Mouse (Mus musculus): Measurements from ENCODE around the gene Hist1h2ab.
"Not testable (repeated sequence)": the region's sequence is repeated elsewhere in the genome, so short reads cannot be mapped to it uniquely, and the experiment has no call there.

The Hist1h2ab gene

DNA sequence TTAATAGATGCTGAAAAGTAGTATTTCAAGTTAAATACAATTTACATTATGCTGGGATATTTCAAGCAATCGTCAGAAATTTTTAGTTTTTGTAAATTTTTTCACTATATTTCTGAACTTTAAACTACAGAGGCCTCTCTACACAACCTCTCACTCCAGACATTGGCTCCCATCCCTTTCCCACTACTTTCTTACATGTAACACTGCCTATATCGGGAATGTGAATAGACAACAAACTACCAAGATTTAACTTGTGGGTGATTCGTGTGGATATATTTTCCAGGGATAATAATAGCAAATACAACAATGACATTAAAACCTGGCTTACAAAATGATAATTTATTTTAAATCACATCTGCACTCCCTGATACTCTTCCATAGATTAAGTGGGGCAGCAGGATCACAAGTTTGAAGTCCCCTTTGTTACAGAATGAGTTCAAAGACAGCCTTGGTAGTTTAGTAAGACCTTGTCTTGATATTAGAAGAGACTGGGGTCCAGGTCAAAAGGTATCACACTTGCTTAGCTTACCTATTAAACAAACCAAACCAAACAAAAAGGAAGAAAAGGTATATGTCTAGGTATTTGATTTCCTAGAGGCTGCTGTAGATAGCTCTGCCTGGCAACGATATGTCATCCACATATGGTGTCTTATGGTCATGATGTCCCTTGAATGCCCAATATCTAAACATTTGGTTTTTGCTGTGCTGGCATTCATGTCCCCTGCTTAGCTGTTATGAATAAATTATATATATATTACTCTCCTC, 2.6 kb downstream of the Hist1h2ab start:
- no peak for DNase-seq (ENCODE audit: low spot score in 2 of 2)

DNA sequence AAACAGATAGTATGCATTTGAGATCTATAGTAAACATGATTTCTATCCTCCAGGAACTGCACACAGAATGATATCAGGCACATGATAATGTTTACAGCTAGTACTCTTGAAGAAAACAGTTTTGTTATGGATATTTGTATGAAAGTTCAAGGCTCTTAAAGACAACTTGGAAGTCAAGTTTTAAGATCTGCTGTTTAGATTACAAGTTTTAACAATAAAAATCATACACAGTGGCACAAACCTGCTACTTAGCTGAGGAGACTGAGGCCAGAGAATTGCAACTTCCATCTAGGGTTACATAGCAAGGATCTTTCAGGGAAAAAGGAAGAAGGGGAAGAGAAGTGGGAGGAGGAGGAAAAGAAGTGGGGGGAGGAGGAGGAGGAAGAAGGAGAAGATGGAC, 4.1 kb downstream of the Hist1h2ab start:
- no peak for DNase-seq (ENCODE audit: low spot score in 2 of 2)

DNA sequence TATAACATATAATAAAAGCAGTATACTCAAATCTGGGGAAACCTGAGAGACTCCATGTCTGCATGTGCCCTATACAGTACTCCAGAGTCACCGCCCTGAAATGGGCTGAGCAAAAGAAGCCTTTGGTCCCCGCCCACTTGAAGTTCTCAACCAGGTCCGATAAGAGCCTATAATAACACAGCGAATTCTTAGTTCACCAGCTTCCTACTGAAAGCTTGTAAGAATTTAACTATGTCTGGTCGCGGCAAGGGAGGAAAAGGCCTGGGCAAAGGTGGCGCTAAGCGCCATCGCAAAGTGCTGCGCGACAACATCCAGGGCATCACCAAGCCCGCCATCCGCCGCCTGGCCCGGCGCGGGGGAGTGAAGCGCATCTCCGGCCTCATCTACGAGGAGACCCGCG, 5.9 kb downstream of the Hist1h2ab start, which contains the start of gene Hist1h4b:
Gene Hist1h4b (plus strand): TSS at position 224 of the 400 bp plus-strand sequence.
- DNase-seq (ENCODE audit: low spot score in 2 of 2) = peak; percentile 82 to 89

DNA sequence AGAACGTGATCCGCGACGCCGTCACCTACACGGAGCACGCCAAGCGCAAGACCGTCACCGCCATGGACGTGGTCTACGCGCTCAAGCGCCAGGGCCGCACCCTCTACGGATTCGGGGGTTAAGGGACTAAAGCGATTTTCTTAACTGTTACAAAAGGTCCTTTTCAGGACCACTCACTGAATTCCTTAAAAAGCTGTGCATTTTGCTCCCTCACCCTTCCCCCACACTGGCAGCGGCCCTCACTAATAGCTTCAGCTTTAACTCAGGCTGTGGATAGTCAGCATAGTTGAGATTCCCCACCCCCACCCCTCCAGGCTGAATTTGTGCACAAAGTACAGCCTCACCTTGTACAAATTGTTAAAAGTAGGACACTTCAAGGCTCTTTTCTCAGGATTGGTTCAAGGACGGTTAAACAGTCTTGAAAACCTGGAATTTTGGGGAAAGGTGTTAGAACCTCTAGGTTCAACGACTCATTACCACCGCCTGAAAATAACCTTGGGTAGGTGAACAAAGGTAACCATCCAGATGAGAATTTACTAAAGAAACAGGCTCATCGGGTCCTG, 6.4 kb downstream of the Hist1h2ab start:
- no peak for DNase-seq (ENCODE audit: low spot score in 2 of 2)

DNA sequence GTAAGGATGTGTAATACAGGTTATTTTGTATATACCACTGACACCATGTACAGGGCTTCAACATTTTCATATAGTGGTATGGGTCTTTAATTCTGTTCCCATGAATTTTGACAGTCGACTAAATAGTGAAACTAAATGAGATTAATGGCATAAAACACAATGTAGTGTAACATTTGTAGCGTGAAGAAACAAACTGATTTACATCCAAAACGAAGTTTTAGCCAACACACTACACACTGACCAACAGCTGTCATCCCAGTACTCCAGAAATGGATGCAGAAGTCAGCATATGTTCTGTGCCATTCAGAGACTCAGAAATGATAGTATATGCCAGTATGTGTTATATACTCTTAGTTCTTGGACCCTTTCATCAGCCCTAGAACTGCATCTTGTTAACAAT, 7.0 kb downstream of the Hist1h2ab start:
- DNase-seq (ENCODE audit: low spot score in 2 of 2) = no peak

DNA sequence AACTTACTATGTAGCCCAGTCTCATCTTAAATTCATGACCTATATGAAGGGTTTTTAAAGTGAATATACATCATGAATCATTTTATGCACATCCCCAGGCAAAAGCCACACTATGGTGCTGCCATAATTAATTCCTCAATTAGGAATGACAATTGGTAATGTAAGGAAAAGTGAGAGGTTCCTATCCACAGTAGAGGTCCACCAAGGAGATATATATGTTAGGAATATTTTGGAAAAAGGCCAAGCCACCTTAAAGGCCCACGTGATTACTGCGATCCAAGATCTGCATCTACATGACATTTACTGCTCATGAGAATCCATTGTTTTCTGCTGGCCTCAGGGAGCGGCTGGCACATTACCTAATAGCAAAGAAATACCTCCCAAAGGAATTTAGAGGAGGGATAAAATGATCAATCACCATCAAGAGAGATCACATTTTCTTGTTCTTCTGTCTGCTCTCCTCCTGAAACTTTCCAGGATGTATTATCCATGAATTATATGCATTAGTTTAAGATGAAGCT, 8.4 kb downstream of the Hist1h2ab start:
- no peak for DNase-seq (ENCODE audit: low spot score in 2 of 2)

DNA sequence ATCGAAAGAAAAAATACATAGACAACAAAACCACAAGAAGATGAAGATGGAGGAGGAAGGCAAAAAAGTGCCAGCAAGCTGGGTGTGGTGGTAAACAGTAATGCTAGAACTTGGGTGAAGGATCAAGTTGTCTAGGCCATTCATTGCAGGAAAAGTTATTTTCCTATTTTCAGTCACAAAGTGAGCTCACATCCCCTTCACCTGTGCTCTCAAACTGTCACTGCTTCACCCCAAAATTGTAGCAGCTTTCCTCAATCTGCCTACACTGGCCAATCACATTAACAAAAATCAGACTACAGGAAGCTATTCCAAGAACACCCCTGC, 9.0 kb downstream of the Hist1h2ab start:
- peak in 1 of 2 experiments; percentile 17 for DNase-seq (ENCODE audit: low spot score in 2 of 2)

DNA sequence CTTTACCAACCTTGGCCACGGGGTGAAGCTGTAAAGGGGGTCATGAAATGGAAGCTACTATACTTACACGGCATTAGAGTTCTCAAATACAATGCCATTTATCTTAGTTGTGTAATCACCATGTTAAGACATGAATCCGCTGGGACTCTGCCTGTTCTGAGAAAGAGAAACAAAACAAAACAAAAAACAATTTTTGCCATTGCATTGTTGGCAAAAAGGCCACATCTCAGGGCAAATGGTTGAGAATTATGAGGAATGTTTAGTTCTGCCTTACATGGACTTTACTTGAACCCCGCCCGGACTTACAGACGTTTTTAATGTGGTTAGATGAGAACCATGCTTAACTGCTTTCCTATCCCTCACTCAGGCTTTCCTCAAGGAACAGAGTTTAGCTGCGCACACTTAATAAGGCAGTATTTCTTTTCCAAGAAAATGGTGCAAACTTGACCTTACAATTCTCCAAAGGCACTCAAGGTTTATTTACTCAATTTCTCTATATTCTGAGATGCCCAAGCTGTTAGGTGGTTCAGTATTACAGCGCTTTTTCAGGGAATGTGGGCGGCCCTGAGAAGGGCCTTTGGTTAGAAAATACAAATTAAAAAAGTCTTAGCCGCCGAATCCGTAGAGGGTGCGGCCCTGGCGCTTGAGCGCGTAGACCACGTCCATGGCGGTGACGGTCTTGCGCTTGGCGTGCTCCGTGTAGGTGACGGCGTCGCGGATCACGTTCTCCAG, 9.5 kb downstream of the Hist1h2ab start:
- DNase-seq (ENCODE audit: low spot score in 2 of 2) = peak in 1 of 2 experiments; percentile 37

DNA sequence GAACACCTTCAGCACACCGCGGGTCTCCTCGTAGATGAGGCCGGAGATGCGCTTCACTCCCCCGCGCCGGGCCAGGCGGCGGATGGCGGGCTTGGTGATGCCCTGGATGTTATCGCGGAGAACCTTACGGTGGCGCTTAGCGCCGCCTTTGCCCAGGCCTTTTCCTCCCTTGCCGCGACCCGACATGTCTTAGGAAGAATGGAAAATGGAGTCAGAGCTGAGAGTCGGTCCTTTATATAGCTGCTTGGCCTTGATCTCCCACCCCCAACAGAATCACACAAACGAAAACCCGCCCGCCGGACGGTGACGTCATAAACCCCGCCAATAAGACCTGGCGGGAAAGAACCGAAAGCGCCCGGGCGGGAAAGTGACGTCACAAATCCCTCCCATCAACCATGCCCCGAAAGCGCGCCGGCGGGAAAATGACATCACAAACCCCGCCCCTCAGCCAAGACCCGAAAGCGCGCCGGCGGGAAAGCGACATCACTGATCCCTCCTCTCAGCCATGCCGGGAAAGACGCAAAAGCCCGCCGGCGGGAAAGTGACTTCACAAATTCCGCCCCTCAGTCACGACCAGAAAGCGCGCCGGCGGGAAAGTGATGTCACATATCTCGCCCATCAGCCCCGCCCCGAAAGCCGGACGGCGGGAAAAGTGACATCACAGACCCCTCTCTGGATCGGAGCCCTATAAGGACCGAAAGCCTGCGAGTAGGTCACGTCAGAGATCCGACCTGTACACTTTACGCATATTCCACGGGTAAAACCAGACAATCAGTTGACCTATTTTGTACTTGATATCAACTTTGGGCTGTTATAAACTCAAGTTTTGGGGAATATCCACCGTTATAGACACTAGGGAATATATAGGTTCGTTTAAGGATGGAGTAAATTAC, 10.3 kb downstream of the Hist1h2ab start, which contains the start of gene Hist1h4a:
Gene Hist1h4a (minus strand): TSS at position 259 of the 893 bp plus-strand sequence.
- DNase-seq (ENCODE audit: low spot score in 2 of 2) = peak; percentile 99

DNA sequence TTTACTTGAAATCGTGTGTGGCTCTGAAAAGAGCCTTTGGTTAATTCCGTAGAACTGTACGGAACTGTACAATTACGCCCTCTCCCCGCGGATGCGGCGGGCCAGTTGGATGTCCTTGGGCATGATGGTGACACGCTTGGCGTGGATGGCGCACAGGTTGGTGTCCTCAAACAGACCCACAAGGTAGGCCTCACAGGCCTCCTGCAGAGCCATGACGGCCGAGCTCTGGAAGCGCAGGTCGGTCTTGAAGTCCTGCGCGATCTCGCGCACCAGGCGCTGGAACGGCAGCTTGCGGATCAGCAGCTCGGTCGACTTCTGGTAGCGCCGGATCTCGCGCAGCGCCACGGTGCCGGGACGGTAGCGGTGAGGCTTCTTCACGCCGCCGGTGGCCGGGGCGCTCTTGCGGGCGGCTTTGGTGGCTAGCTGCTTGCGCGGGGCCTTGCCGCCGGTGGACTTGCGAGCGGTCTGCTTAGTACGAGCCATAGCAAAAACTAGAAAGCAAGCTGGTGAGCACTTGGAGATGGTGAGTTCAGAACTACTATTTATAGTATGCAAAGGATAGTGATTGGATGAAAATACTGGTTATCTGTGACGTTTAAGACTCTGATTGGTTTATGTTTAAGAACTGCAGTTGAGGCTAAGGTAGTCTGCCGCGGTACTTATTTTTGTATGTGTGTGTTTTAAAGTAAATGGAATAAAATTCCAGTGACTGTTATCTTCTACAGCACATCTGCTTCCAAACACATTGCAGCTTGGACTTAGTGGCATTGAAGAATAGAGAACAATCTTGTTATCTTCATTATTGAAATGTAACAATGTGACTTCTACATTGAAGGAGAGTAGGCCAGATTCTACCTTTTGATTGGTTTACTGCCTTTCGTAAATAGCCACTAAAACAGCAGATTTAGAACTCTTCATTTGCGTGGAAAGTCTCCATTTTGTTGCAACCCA, 11.2 kb downstream of the Hist1h2ab start, which contains the start of gene Hist1h3a:
Gene Hist1h3a (minus strand): TSS at position 516 of the 951 bp plus-strand sequence.
- DNase-seq (ENCODE audit: low spot score in 2 of 2) = peak; percentile 76 to 79

DNA sequence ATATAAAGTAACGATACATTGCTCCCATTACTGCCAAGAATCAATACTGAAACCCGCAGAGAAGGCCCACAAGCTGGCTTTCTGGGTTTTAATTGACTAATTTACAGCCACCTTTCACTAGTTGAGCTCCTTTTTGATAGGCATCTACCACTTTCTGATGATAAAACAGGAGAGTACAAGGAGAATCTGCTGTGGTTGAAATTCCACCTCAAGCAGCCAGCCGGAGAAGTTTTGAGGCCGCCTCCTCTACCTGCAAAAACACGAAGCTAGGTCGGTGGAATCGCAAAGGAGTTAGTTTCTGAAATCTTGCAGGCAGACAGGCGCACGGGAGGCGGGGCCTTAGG, 12.3 kb downstream of the Hist1h2ab start:
- DNase-seq (ENCODE audit: low spot score in 2 of 2) = no peak

DNA sequence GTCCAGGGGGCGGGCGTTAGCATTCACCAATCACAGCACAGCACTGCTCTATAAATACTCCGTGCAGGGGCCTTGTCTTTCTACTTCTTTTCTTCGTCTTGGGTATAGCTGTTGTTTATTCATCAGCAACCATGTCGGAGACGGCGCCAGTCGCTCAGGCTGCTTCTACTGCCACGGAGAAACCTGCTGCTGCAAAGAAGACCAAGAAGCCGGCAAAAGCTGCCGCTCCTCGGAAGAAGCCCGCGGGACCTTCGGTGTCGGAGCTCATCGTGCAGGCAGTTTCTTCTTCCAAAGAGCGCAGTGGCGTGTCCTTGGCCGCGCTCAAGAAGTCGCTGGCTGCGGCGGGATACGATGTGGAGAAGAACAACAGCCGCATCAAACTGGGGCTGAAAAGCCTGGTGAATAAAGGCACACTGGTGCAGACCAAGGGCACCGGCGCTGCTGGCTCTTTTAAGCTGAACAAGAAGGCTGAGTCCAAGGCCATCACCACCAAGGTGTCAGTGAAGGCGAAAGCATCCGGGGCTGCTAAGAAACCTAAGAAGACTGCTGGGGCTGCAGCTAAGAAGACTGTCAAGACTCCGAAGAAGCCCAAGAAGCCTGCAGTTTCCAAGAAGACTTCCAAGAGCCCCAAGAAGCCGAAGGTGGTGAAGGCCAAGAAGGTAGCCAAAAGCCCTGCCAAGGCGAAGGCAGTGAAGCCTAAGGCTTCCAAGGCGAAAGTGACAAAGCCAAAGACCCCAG, 12.8 kb downstream of the Hist1h2ab start, which contains the start of gene Hist1h1a:
Gene Hist1h1a (plus strand): TSS at position 81 of the 738 bp plus-strand sequence.
- DNase-seq (ENCODE audit: low spot score in 2 of 2) = peak; percentile 78 to 84

DNA sequence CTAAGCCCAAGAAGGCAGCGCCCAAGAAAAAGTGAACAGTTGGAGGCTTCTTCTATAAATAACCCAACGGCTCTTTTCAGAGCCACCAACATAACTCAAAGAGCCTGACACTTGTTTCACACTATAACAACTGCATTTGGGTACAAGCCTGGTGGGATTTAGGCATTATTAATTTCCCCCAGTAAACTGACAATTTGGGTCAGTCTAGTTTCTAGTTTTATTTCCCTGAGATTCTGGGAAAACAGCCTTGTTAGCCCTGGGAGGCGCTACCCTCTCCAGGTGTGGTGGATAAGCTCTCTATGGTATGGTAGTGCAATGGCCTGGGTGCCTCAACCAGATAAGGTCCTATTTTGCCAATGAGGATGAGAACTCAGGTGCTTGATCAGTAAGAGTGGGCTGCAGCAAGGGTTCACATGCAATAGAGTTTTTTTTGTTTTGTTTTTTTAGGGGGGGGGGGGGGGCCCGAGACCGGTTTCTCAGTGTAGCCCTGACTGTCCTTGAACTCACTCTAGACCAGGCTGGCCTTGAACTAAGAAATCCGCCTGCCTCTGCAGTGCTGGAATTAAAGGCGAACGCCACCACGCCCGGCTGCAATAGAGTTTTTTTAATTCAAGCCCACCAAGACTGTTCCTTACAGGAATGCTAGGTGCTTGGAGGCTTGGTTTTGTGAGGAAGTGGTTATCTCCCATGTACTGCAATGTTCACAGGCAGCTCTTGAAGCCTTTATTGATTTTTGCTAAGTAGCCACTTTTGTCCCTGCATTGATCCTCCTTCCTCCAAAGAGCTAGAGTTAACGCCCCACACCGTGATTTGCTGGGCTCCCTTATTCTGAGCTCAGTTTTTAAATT, 13.6 kb downstream of the Hist1h2ab start:
- no peak for DNase-seq (ENCODE audit: low spot score in 2 of 2)

DNA sequence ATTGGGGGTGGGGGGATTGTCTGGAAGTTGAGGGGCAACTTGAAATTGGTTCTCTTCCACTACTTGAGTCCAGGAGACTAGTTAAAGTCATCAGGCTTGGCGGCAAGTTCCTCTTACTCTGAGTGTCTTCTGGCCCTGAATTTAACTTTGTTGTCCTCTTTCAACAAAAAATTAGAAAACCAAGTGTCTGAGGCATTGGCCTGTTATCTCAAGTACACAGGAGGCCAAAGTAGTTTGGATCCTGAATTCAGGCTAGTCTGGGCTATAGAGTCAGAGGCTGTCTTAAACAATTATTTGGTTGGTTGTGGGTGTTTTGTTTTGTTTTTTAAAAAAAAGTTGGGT, 14.2 kb downstream of the Hist1h2ab start:
- no peak for DNase-seq (ENCODE audit: low spot score in 2 of 2)

DNA sequence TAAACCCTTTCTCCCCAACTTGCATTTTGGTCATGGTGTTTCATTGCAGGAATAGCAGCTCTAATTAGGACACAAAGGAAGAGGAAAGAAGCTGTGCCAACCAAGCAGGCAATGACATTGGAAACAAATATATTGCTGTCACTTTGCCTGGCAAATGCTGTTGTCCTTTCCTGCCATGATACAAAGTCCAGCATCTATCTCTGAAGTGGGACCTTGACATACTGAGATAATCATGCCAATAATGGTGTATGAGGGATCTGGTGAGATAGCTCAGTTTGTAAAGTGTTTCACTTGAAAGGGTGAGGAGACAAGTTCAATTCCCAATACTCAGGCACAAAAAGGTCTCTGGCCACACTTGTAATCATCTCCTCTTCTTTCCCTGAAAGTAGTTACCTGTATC, 15.8 kb downstream of the Hist1h2ab start:
- DNase-seq (ENCODE audit: low spot score in 2 of 2) = no peak

DNA sequence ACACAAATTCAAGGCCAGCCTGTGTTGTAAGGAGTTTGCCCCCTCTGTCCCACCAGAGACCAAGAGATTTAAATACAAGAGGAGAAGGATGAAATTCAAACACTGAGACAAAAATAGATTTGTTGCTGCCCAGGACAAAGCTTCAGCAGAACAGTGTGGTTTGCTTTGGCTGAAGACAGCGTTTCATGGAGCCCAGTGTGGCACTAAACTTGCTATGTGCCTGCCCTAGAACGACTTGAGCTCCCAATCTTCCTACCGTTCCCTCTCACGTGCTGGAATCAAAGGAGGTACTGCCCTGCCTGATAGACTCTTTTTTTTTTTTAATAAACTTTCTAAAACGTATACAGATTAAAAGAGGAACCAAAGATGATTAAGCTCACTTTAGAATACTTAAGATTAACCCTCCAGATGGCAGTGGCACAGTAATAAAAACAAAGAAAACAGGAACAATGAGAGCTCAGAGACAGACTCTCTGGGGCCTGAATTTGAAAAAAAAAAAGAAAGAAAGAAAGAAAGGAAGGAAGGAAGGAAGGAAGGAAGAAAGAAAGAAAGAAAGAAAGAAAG, 18.0 kb downstream of the Hist1h2ab start:
- no peak for DNase-seq (ENCODE audit: low spot score in 2 of 2)

DNA sequence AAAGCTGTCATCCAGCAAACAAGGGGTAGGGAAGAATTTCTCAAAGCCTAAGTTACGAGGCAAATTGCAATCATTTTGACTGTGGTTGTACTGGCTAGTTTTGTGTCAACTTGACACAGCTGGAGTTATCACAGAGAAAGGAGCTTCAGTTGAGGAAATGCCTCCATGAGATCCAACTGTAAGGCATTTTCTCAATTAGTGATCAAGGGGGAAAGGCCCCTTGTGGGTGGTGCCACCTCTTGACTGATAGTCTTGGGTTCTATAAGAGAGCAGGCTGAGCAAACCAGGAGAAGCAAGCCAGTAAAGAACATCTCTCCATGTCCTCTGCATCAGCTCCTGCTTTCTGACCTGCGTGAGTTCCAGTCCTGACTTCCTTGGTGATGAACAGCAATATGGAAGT, 18.7 kb downstream of the Hist1h2ab start, which contains the start of gene Trim38:
Gene Trim38 (plus strand): TSS at position 301 of the 400 bp plus-strand sequence.
- DNase-seq (ENCODE audit: low spot score in 2 of 2) = not testable (repeated sequence)
